Mouse (Mus musculus): ENCODE results near the gene Gpsm1. TPM values are rescaled to one million over a fixed set of nuclear protein-coding genes. Genes with fewer than 3 reads are reported as not detected.

Gpsm1 gene
- polyA plus RNA-seq, 1 experiment from 2014 or later = 91.4 TPM

DNA sequence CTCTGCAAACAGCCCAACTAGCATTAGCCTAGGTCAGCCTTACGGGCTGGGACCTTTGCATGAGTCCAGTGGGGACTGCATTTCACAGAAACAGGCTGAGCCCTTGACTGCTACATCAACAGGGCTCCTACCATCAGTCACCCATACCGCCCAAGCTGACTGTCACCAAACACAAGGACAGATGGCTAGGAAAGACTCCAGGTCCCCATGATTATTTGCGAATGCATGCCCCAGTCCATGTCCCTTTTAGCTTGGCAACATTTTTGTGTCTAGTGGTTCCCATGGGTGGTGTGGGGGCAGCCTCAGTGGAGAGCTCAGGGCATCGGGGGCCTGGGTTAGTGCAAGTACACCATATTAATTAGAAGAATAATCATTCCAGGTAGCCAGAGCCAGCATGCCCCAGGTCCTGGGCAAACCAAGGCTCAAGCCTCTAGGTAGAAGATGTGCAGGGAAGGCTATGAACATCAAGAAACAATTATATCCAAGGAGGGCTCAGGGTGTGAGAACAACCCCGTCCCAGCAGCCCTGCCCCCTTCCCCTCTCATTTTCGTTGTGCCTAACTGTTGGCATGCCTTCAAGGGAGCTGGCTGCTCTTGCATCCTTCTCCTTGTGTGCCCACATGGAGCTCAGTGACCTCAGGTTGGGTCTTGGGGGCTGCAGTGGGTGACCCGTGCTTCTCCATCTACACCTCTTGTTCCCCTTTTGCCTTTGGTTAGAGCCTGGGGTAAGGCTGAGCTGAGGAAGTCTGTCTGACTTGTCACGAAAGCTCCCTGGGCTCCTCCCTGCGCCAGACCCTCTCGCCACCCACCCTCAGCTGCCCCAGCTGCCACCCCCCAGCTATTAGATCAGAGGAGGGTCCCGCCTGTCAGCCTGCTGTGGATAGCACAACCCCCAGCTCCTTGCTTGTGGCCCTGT, 38.0 kb downstream of the Gpsm1 start:
- no peak for DNase-seq (ENCODE audit: low spot score)
- 92% methylated on average over 11 of the region's 11 CpGs for WGBS
- Histone ChIP-seq H3K9me3 (replicated peaks) (no peaks in the 10 kb centered on the region), H3K4me3 (peak overlapping the region; percentile 82), H3K27ac (no peak overlapping the region), H3K4me1 (peaks cover 39% of the 10 kb centered on the region), H3K27me3 (ENCODE audit: low read depth, poor library complexity, severe bottlenecking) (no peaks in the 10 kb centered on the region), H3K36me3 (peaks cover 23% of the 10 kb centered on the region)

DNA sequence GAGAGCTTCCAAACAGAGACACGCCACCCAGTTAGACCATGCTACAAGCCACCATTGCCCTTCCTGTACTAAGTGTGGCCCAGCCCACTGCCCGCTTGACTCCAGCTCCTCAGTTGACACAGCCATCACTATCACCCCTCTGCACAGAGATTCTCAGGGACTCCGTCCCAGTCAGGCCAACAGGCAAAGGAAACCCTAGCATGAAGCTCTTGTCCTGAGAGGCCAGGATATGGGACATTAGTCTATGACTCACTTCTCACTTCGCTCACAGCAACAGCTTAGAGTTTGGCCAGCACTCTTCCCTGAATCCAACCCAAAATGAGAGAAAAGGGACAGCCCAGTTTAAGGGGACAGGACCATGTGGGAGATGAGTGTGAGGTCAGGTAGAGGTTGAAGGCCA, 39.1 kb downstream of the Gpsm1 start:
- Histone ChIP-seq H3K4me3 (no peak overlapping the region), H3K27ac (no peak overlapping the region), H3K36me3 (peaks cover 12% of the 10 kb centered on the region), H3K9me3 (replicated peaks) (no peaks in the 10 kb centered on the region), H3K4me1 (peaks cover 37% of the 10 kb centered on the region), H3K27me3 (ENCODE audit: low read depth, poor library complexity, severe bottlenecking) (no peaks in the 10 kb centered on the region)
- DNase-seq (ENCODE audit: low spot score) = no peak
- WGBS = 87% methylated on average over 4 of the region's 4 CpGs

DNA sequence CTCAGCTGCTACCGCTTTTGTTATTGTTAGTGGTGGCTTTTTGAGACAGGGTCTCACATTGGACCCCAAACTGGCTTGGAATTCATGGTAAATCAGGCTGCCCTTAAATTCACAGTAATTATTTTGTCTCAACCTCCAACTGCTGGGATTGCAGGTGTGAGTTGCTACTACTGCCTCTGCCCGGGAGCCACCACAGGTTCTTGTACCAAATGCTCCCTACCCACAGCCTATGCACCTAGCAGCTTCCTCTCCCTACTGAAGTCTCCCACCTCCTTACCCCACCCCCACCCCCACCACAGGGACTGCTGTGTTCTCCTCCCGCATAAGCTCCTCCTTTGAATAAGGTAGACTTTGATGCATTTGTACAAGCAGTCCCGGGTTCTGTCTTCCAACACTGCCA, 40.9 kb downstream of the Gpsm1 start:
- H3K36me3 ChIP-seq = peaks cover 2% of the 10 kb centered on the region; the same call in 1 of the 2 replicates
- H3K4me1 ChIP-seq = peaks cover 25% of the 10 kb centered on the region
- WGBS = 88% methylated on average over 4 of the region's 4 CpGs

DNA sequence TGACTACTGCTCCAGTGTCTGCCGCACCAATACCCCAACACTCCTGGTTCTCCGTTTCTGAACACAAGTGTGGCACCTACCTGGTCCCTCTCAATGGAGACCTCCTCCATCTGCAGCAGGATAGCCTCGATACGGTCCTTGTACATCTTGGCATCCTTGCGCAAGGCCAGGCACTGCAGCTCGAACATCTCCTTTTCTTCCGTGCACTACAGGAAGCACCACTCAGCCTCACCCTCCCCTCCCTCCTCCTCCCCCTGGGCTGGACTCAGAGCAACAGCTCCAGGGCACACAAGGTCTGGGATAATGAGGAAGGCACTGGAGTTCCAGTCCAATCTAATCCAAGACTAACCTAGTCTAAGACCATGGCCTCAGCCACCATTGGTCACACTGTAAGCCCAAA, 41.4 kb downstream of the Gpsm1 start:
- no peak overlapping the region for H3K27ac ChIP-seq
- no peak overlapping the region for H3K4me3 ChIP-seq
- H3K9me3 ChIP-seq (replicated peaks) = no peaks in the 10 kb centered on the region
- DNase-seq (ENCODE audit: low spot score) = no peak
- 77% methylated on average over 7 of the region's 7 CpGs for WGBS
- no peaks in the 10 kb centered on the region for H3K27me3 ChIP-seq (ENCODE audit: low read depth, poor library complexity, severe bottlenecking)
- H3K36me3 ChIP-seq = peaks cover 7% of the 10 kb centered on the region; the same call in 1 of the 2 replicates
- H3K4me1 ChIP-seq = peaks cover 20% of the 10 kb centered on the region

More for the DNA sequence above, 40.9 kb downstream of the Gpsm1 start:
- DNase-seq (ENCODE audit: low spot score) = no peak
- no peak overlapping the region for H3K4me3 ChIP-seq
- no peaks in the 10 kb centered on the region for H3K27me3 ChIP-seq (ENCODE audit: low read depth, poor library complexity, severe bottlenecking)
- no peak overlapping the region for H3K27ac ChIP-seq
- H3K9me3 ChIP-seq (replicated peaks) = no peaks in the 10 kb centered on the region

DNA sequence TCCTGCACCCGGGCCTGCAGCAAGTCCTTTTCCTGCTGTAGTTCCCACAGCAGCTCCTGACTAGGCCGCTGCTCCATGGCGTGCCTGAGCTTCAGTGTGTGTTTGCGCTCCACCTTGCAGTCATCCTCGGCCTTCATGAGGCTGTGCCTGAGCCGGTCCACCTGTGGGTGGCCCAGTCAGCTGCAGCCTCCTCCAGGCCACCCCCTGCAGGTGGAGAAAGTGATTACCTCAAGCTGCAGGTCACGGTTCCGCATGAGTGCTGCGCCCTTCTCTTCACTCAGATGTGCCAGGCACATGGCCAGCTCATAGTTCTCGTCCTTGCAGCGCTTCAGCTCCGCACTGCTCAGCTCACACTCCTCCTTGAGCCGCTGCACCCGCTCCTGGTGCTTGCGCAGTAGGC, 42.2 kb downstream of the Gpsm1 start:
- H3K4me1 ChIP-seq = peaks cover 18% of the 10 kb centered on the region
- H3K27ac ChIP-seq = no peak overlapping the region
- peaks cover 11% of the 10 kb centered on the region for H3K36me3 ChIP-seq
- no peaks in the 10 kb centered on the region for H3K9me3 ChIP-seq (replicated peaks)
- WGBS = 64% methylated on average over 15 of the region's 15 CpGs
- no peak overlapping the region for H3K4me3 ChIP-seq
- no peaks in the 10 kb centered on the region for H3K27me3 ChIP-seq (ENCODE audit: low read depth, poor library complexity, severe bottlenecking)
- no peak for DNase-seq (ENCODE audit: low spot score)

DNA sequence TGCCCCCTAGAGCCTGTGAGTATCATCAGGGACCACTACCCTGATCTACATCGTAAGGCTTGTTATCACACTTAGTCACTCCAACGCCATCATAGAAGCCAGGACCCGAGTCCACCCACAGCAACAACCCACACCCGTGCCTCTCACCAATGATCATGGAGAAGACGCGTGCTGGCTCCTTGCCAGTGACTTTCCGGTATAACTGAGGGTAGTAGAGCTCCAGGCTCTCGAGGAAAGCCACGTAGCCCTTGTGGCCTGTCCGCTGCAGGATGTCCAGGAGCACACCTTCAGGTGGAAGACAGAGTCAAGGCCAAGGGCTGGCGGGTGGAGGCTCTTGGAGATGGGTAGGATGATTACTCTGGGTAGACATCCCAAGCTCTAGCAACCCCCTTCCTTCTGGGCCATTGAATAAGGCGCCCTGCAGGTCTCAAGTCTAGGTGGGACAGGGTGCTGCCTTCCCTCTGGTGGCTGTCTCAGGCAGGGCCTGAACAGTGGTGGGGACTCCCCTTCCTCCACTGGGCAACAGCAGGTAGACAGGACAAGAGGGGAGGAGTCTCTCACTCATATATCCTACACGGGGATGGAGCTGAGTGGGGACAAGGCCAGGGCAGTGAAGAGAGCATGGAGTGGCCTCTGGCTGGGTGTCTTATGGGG, 43.5 kb downstream of the Gpsm1 start:
- no peaks in the 10 kb centered on the region for H3K9me3 ChIP-seq (replicated peaks)
- no peaks in the 10 kb centered on the region for H3K27me3 ChIP-seq (ENCODE audit: low read depth, poor library complexity, severe bottlenecking)
- peaks cover 24% of the 10 kb centered on the region for H3K36me3 ChIP-seq
- H3K4me3 ChIP-seq = no peak overlapping the region
- H3K27ac ChIP-seq = no peak overlapping the region
- peaks cover 11% of the 10 kb centered on the region for H3K4me1 ChIP-seq
- DNase-seq (ENCODE audit: low spot score) = no peak
- 90% methylated on average over 13 of the region's 13 CpGs for WGBS

DNA sequence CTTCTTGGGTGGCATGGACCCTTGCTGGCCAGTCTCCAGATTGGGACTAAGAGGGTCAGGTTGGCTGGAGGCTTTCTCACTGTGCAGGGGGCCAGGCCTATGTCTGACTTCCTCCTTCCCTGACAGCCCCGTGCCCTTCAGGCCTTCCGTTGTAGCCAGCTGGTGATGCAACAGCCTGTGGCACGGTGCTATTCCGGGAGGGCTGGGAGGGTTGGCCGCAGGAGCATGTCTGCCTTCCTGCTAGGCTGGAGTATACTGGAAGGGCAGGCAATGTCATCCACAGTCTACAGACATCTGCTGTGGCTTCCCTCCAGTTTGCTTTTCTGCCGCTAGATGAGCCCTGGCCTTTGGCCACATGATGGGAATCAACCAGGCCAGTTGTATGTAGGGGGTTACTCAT, 44.7 kb downstream of the Gpsm1 start:
- H3K4me1 ChIP-seq = peaks cover 11% of the 10 kb centered on the region
- no peaks in the 10 kb centered on the region for H3K27me3 ChIP-seq (ENCODE audit: low read depth, poor library complexity, severe bottlenecking)
- H3K4me3 ChIP-seq = no peak overlapping the region
- no peak overlapping the region for H3K27ac ChIP-seq
- 89% methylated on average over 6 of the region's 6 CpGs for WGBS
- DNase-seq (ENCODE audit: low spot score) = no peak
- H3K36me3 ChIP-seq = peaks cover 36% of the 10 kb centered on the region
- H3K9me3 ChIP-seq (replicated peaks) = no peaks in the 10 kb centered on the region

DNA sequence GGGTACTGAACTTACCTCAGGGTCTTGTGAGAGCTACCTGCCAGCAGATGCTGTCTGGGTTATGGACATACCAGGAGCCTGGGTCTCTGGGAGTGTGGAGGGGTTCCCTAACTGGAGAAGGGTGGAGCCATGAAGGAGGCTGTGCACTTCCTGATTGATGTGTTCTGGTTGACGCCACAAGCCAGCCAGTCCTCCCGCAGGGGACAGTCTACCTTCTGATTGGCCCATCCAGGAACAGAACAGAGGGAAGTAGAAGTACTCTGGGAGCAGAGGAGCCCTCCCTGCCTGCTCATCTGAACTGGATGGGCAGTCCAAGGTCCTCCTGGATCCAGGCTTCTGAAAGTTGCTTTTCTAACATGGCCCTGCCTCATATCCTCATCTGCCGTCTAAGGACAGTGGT, 45.5 kb downstream of the Gpsm1 start, which contains the start of gene Card9:
Gene Card9 (minus strand): TSS at position 147 of the 400 bp plus-strand sequence.
- H3K9me3 ChIP-seq (replicated peaks) = no peaks in the 10 kb centered on the region
- H3K27ac ChIP-seq = no peak within 1 kb of the TSS
- H3K4me3 ChIP-seq = no peak within 1 kb of the TSS
- DNase-seq (ENCODE audit: low spot score) = no peak
- peaks cover 44% of the 10 kb centered on the region for H3K36me3 ChIP-seq
- no peaks in the 10 kb centered on the region for H3K27me3 ChIP-seq (ENCODE audit: low read depth, poor library complexity, severe bottlenecking)
- 56% methylated on average over 3 of the region's 3 CpGs for WGBS
- peaks cover 11% of the 10 kb centered on the region for H3K4me1 ChIP-seq

DNA sequence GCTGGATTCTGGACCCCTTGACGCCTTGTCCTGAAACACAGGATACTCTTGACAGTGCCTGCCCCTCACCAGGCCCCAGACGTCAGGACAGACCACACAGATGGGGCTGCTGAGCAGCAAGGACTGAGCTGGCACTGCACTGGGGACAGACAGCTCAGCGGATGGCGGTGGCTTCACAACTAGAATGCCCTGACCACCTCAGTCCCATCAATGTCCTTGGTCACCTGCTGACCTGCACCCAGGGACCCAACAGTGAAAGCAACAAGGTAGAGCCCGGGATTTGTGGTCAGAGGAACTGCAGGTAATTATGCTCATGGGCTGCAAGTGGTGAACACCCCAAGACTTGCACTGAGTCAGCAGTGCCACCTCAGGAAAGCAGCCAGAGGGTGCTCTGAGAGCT, 47.7 kb downstream of the Gpsm1 start:
- H3K27me3 ChIP-seq (ENCODE audit: low read depth, poor library complexity, severe bottlenecking) = no peaks in the 10 kb centered on the region
- WGBS = 85% methylated on average over 5 of the region's 5 CpGs
- H3K27ac ChIP-seq = no peak overlapping the region
- no peaks in the 10 kb centered on the region; the same call in 1 of the 2 replicates for H3K4me1 ChIP-seq
- no peak overlapping the region for H3K4me3 ChIP-seq
- no peak for DNase-seq (ENCODE audit: low spot score)
- peaks cover 66% of the 10 kb centered on the region for H3K36me3 ChIP-seq
- H3K9me3 ChIP-seq (replicated peaks) = no peaks in the 10 kb centered on the region

DNA sequence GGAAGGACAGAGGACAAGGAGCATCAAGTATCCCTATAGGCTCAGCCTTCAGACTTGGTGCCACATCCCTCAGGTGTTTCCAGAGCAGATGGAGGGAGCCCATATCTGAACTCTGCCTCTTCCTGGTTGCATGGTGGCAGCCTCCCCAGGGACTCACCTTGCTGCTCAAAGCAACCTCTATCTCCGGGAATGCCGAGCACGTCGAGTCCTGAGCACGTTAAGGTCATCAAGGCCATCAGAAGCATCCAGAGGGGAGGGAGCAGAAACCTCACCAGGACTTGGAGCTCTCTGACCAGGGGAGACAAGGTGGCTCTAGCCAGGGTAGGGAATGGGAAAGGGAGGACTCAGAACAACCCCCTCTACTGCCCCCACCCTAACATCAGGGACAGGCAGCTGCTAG, 48.2 kb downstream of the Gpsm1 start:
- 80% methylated on average over 5 of the region's 5 CpGs for WGBS

DNA sequence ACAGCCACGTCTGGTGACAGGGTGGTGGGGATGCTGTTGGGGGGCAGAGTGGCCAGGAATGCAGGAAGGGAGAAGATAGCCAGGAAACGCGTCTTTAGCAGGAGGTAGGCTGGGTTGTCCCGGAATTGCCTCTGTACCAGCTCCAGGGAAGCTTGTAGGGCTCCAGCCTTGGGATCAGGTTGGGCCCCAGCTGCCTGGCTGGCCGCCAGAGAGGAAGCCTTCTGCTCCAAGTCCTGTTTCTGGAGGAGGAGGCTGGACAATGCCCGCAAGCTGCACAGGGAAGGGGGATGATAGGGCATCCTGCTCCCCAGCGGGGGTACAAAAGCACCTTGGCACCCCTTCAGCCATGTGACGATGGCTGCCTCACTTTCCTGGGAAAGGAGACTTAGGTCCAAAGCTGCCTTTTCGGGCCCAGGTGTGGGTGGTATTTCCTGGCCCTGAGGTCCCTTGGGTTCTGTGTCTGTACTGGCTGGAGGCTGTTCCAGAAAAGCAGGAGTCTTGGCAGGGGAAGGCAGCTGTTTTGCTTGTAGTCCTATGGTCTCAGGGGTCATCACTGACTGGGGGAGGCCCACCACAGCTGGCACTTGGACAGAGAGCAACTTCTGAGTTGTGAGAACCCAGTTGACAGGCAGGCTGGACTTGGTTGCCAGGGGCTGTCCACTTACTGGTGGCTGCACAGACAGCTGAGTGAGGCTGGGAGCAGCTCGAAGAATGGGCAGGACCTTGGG, 49.6 kb downstream of the Gpsm1 start:
- peaks cover 85% of the 10 kb centered on the region for H3K36me3 ChIP-seq
- no peak for DNase-seq (ENCODE audit: low spot score)
- no peak overlapping the region for H3K4me3 ChIP-seq
- no peaks in the 10 kb centered on the region for H3K4me1 ChIP-seq
- H3K27ac ChIP-seq = no peak overlapping the region
- no peaks in the 10 kb centered on the region for H3K9me3 ChIP-seq (replicated peaks)
- H3K27me3 ChIP-seq (ENCODE audit: low read depth, poor library complexity, severe bottlenecking) = no peaks in the 10 kb centered on the region
- 91% methylated on average over 10 of the region's 10 CpGs for WGBS

More for the DNA sequence above, 48.2 kb downstream of the Gpsm1 start:
- H3K27ac ChIP-seq = no peak overlapping the region
- no peaks in the 10 kb centered on the region for H3K9me3 ChIP-seq (replicated peaks)
- no peak overlapping the region for H3K4me3 ChIP-seq
- H3K27me3 ChIP-seq (ENCODE audit: low read depth, poor library complexity, severe bottlenecking) = no peaks in the 10 kb centered on the region
- DNase-seq (ENCODE audit: low spot score) = no peak
- H3K4me1 ChIP-seq = no peaks in the 10 kb centered on the region
- peaks cover 71% of the 10 kb centered on the region for H3K36me3 ChIP-seq

DNA sequence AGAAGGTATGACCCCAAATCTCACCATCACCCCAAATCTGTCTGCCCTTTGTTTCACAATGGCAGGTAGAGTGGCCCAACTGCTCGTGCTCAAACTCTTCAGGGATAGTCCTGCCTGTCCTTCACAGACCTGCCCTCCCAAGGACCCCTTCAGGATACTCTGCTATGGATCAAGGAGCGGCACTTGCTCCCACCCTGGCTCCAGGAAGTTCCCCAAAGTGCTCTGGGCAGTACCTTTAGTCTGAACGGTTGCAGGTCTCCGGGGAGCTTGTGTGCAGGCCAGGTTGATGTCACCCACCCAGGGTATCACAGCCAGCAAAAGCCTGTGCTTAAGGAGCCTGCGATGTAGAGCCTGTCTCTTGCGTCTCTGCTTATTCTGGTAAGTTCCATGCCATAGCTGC, 52.6 kb downstream of the Gpsm1 start:
- H3K27me3 ChIP-seq (ENCODE audit: low read depth, poor library complexity, severe bottlenecking) = no peaks in the 10 kb centered on the region
- no peaks in the 10 kb centered on the region for H3K4me1 ChIP-seq
- WGBS = 93% methylated on average over 6 of the region's 6 CpGs
- no peak for DNase-seq (ENCODE audit: low spot score)
- H3K9me3 ChIP-seq (replicated peaks) = no peaks in the 10 kb centered on the region
- H3K36me3 ChIP-seq = peaks cover 100% of the 10 kb centered on the region
- no peak overlapping the region for H3K4me3 ChIP-seq
- H3K27ac ChIP-seq = no peak overlapping the region

DNA sequence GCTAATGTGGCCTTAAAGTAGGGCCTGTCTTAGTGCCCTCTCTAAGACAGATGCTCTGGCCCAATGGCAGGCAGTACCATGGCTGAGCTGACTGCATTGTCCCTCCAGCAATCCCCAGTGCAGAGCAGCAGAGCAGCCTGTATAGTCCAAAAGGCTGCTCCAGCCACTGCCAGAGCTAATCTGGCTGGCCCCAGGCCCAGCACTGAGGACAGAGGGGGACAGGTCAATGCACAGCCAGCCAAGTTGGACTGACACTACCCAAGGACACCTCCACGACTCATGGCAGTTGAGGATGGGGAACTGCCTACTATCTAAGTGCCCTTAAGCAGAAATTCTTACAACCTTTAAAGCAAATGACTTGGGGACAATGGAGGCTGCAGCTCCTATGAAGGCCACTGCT, 53.3 kb downstream of the Gpsm1 start:
- WGBS = 94% methylated on average over 1 of the region's 1 CpGs
- Histone ChIP-seq H3K4me1 (no peaks in the 10 kb centered on the region), H3K36me3 (peaks cover 100% of the 10 kb centered on the region), H3K27ac (no peak overlapping the region), H3K9me3 (replicated peaks) (no peaks in the 10 kb centered on the region), H3K4me3 (no peak overlapping the region), H3K27me3 (ENCODE audit: low read depth, poor library complexity, severe bottlenecking) (no peaks in the 10 kb centered on the region)
- no peak for DNase-seq (ENCODE audit: low spot score)
